Mouse (Mus musculus): ENCODE data around the gene Fgfbp1.

Gene Fgfbp1

GRCm38 (mm10) chr5:43981620-43982019 lies at the start of gene Fgfbp1:
Fgfbp1 (minus strand) TSS chr5:43981779.
- DNase-seq (ENCODE audit: low spot score) = no peak

- no peak for DNase-seq (ENCODE audit: low spot score)
These were observed 16.9 kb upstream of the Fgfbp1 start for GRCm38 (mm10) chr5:43998295-43998989.

GRCm38 (mm10) chr5:43997626-43998025 lies 16.0 kb upstream of the Fgfbp1 start:
- DNase-seq (ENCODE audit: low spot score) = no peak

- DNase-seq (ENCODE audit: low spot score) = no peak
These were observed 14.6 kb upstream of the Fgfbp1 start for GRCm38 (mm10) chr5:43996162-43996561.

GRCm38 (mm10) chr5:43994981-43995380 lies 13.4 kb upstream of the Fgfbp1 start:
- DNase-seq (ENCODE audit: low spot score) = no peak

- peak; percentile 72 for DNase-seq (ENCODE audit: low spot score)
These were observed 8.7 kb upstream of the Fgfbp1 start for GRCm38 (mm10) chr5:43990316-43990715.

- DNase-seq (ENCODE audit: low spot score) = no peak
These were observed 7.4 kb upstream of the Fgfbp1 start for GRCm38 (mm10) chr5:43989017-43989416.

GRCm38 (mm10) chr5:43986212-43986611 lies 4.6 kb upstream of the Fgfbp1 start:
- DNase-seq (ENCODE audit: low spot score) = no peak

- DNase-seq (ENCODE audit: low spot score) = no peak
These were observed 1.3 kb upstream of the Fgfbp1 start for GRCm38 (mm10) chr5:43982896-43983295.

- DNase-seq (ENCODE audit: low spot score) = no peak
These were observed 1.2 kb downstream of the Fgfbp1 start for GRCm38 (mm10) chr5:43980397-43980796.

- no peak for DNase-seq (ENCODE audit: low spot score)
These were observed 4.6 kb downstream of the Fgfbp1 start for GRCm38 (mm10) chr5:43976821-43977561.

GRCm38 (mm10) chr5:43974166-43974565 lies 7.4 kb downstream of the Fgfbp1 start:
- no peak for DNase-seq (ENCODE audit: low spot score)

GRCm38 (mm10) chr5:43971156-43971555 lies 10.4 kb downstream of the Fgfbp1 start:
- DNase-seq (ENCODE audit: low spot score) = no peak

- no peak for DNase-seq (ENCODE audit: low spot score)
These were observed 11.0 kb downstream of the Fgfbp1 start for GRCm38 (mm10) chr5:43970532-43970931.

- DNase-seq (ENCODE audit: low spot score) = no peak
These were observed 12.9 kb downstream of the Fgfbp1 start for GRCm38 (mm10) chr5:43968634-43969033.

- DNase-seq (ENCODE audit: low spot score) = no peak
These were observed 20.5 kb downstream of the Fgfbp1 start for GRCm38 (mm10) chr5:43961056-43961455.

GRCm38 (mm10) chr5:43959884-43960440 lies 21.6 kb downstream of the Fgfbp1 start:
- DNase-seq (ENCODE audit: low spot score) = no peak

- DNase-seq (ENCODE audit: low spot score) = no peak
These were observed 28.3 kb downstream of the Fgfbp1 start for GRCm38 (mm10) chr5:43953241-43953640.

GRCm38 (mm10) chr5:43948748-43949275 lies 32.8 kb downstream of the Fgfbp1 start:
- DNase-seq (ENCODE audit: low spot score) = no peak

GRCm38 (mm10) chr5:43948111-43948743 lies 33.4 kb downstream of the Fgfbp1 start:
- peak; percentile 41 for DNase-seq (ENCODE audit: low spot score)

GRCm38 (mm10) chr5:43947330-43947977 lies 34.1 kb downstream of the Fgfbp1 start:
- DNase-seq (ENCODE audit: low spot score) = no peak

GRCm38 (mm10) chr5:43933269-43933668 lies 48.3 kb downstream of the Fgfbp1 start:
- DNase-seq (ENCODE audit: low spot score) = no peak
